Mouse (Mus musculus): ENCODE measurements around the gene Racgap1. TPM values are rescaled to one million over a fixed set of nuclear protein-coding genes. Genes with fewer than 3 reads are reported as not detected.

Gene Racgap1
- polyA plus RNA-seq, 1 experiment from 2014 or later, result 182 TPM

- Histone ChIP-seq H3K4me3 (no peak overlapping the region), H3K27ac (0 out of 2 replicates have a peak overlapping the region, but pooled peaks have one; percentile 1)
Measured at GRCm38 (mm10) chr15:99611563-99611962, 39.9 kb downstream of the Racgap1 start.

GRCm38 (mm10) chr15:99608382-99609125 lies 42.9 kb downstream of the Racgap1 start:
- H3K27me3 ChIP-seq, result peaks cover 19% of the 10 kb centered on the region
- no peak overlapping the region for H3K9ac ChIP-seq
- H3K27ac ChIP-seq, result no peak overlapping the region
- ATAC-seq, result no peak
- H3K4me2 ChIP-seq, result no peak overlapping the region
- no peaks in the 10 kb centered on the region for H3K36me3 ChIP-seq (ENCODE audit: poor library complexity, severe bottlenecking)
- H3K9me3 ChIP-seq (replicated peaks), result no peaks in the 10 kb centered on the region
- H3K4me1 ChIP-seq, result peaks cover 43% of the 10 kb centered on the region
- WGBS, result 82% methylated on average over 13 of the region's 13 CpGs
- H3K4me3 ChIP-seq, result no peak overlapping the region

More at GRCm38 (mm10) chr15:99611563-99611962, 39.9 kb downstream of the Racgap1 start:
- ATAC-seq, result no peak
- Histone ChIP-seq H3K36me3 (ENCODE audit: poor library complexity, severe bottlenecking) (no peaks in the 10 kb centered on the region), H3K4me1 (peaks cover 47% of the 10 kb centered on the region), H3K9ac (no peak overlapping the region), H3K9me3 (replicated peaks) (no peaks in the 10 kb centered on the region), H3K27me3 (peaks cover 15% of the 10 kb centered on the region; the same call in 1 of the 2 replicates), H3K4me2 (no peak overlapping the region)
- 66% methylated on average over 7 of the region's 7 CpGs for WGBS

GRCm38 (mm10) chr15:99607388-99608113 lies 43.9 kb downstream of the Racgap1 start:
- no peaks in the 10 kb centered on the region for H3K9me3 ChIP-seq (replicated peaks)
- H3K27ac ChIP-seq, result no peak overlapping the region; the same call in 1 of the 2 replicates
- peak; percentile 57; the same call in 1 of the 2 replicates for ATAC-seq
- 9% methylated on average over 10 of the region's 10 CpGs for WGBS
- no peak overlapping the region for H3K9ac ChIP-seq
- peak overlapping the region; percentile 2; the same call in 1 of the 2 replicates for H3K4me2 ChIP-seq
- peaks cover 43% of the 10 kb centered on the region for H3K4me1 ChIP-seq
- peaks cover 16% of the 10 kb centered on the region for H3K27me3 ChIP-seq
- no peak overlapping the region for H3K4me3 ChIP-seq
- H3K36me3 ChIP-seq (ENCODE audit: poor library complexity, severe bottlenecking), result no peaks in the 10 kb centered on the region

- 37% methylated on average over 5 of the region's 5 CpGs for WGBS
- Histone ChIP-seq H3K4me3 (no peak overlapping the region), H3K4me1 (peaks cover 45% of the 10 kb centered on the region), H3K9ac (no peak overlapping the region), H3K27ac (no peak overlapping the region), H3K27me3 (peaks cover 14% of the 10 kb centered on the region), H3K4me2 (no peak overlapping the region), H3K36me3 (ENCODE audit: poor library complexity, severe bottlenecking) (no peaks in the 10 kb centered on the region), H3K9me3 (replicated peaks) (no peaks in the 10 kb centered on the region)
- ATAC-seq, result no peak
Measured at GRCm38 (mm10) chr15:99606515-99606914, 44.9 kb downstream of the Racgap1 start.

- ATAC-seq, result no peak
- H3K27ac ChIP-seq, result no peak overlapping the region
- H3K4me2 ChIP-seq, result no peak overlapping the region
- H3K9me3 ChIP-seq (replicated peaks), result no peaks in the 10 kb centered on the region
- WGBS, result 63% methylated on average over 3 of the region's 3 CpGs
- no peaks in the 10 kb centered on the region for H3K36me3 ChIP-seq (ENCODE audit: poor library complexity, severe bottlenecking)
- no peak overlapping the region for H3K9ac ChIP-seq
- peaks cover 19% of the 10 kb centered on the region for H3K27me3 ChIP-seq
- H3K4me1 ChIP-seq, result peaks cover 42% of the 10 kb centered on the region
- H3K4me3 ChIP-seq, result no peak overlapping the region
Measured at GRCm38 (mm10) chr15:99605595-99605994, 45.9 kb downstream of the Racgap1 start.

GRCm38 (mm10) chr15:99603216-99603615 lies 48.2 kb downstream of the Racgap1 start:
- Histone ChIP-seq H3K27ac (no peak overlapping the region), H3K36me3 (ENCODE audit: poor library complexity, severe bottlenecking) (no peaks in the 10 kb centered on the region), H3K9me3 (replicated peaks) (no peaks in the 10 kb centered on the region), H3K4me3 (no peak overlapping the region), H3K9ac (no peak overlapping the region), H3K4me1 (peaks cover 50% of the 10 kb centered on the region), H3K4me2 (no peak overlapping the region), H3K27me3 (peaks cover 34% of the 10 kb centered on the region)
- ATAC-seq, result no peak
- WGBS, result 92% methylated on average over 7 of the region's 7 CpGs

- 65% methylated on average over 17 of the region's 17 CpGs for WGBS
Measured at GRCm38 (mm10) chr15:99602206-99602820, 49.1 kb downstream of the Racgap1 start.

GRCm38 (mm10) chr15:99601823-99602120 lies 49.7 kb downstream of the Racgap1 start:
- H3K9me3 ChIP-seq (replicated peaks), result no peaks in the 10 kb centered on the region
- no peak overlapping the region for H3K4me3 ChIP-seq
- peaks cover 37% of the 10 kb centered on the region for H3K4me1 ChIP-seq
- no peaks in the 10 kb centered on the region for H3K36me3 ChIP-seq (ENCODE audit: poor library complexity, severe bottlenecking)
- 19% methylated on average over 4 of the region's 5 CpGs for WGBS
- H3K27ac ChIP-seq, result peak overlapping the region; percentile 14; the same call in 1 of the 2 replicates
- no peak for ATAC-seq
- no peak overlapping the region for H3K4me2 ChIP-seq
- no peak overlapping the region for H3K9ac ChIP-seq
- peaks cover 44% of the 10 kb centered on the region for H3K27me3 ChIP-seq

More at GRCm38 (mm10) chr15:99602206-99602820, 49.1 kb downstream of the Racgap1 start:
- H3K4me3 ChIP-seq, result no peak overlapping the region
- no peak overlapping the region for H3K4me2 ChIP-seq
- H3K9ac ChIP-seq, result no peak overlapping the region
- H3K27ac ChIP-seq, result no peak overlapping the region
- no peaks in the 10 kb centered on the region for H3K9me3 ChIP-seq (replicated peaks)
- peaks cover 43% of the 10 kb centered on the region for H3K27me3 ChIP-seq
- ATAC-seq, result no peak
- H3K4me1 ChIP-seq, result peaks cover 41% of the 10 kb centered on the region
- H3K36me3 ChIP-seq (ENCODE audit: poor library complexity, severe bottlenecking), result no peaks in the 10 kb centered on the region

- peak within 1 kb of the TSS; percentile 14; the same call in 1 of the 2 replicates for H3K27ac ChIP-seq
Measured at GRCm38 (mm10) chr15:99600986-99601822, 50.3 kb downstream of the Racgap1 start, which contains the start of gene Aqp6. Gene Aqp6, plus strand, starts transcription at chr15:99601400.

GRCm38 (mm10) chr15:99599245-99600070 lies 52.0 kb downstream of the Racgap1 start:
- Histone ChIP-seq H3K4me1 (peaks cover 28% of the 10 kb centered on the region), H3K27me3 (peaks cover 52% of the 10 kb centered on the region), H3K4me3 (no peak overlapping the region), H3K9ac (no peak overlapping the region), H3K4me2 (no peak overlapping the region), H3K27ac (no peak overlapping the region), H3K36me3 (ENCODE audit: poor library complexity, severe bottlenecking) (no peaks in the 10 kb centered on the region), H3K9me3 (replicated peaks) (no peaks in the 10 kb centered on the region)
- WGBS, result 55% methylated on average over 17 of the region's 17 CpGs
- no peak for ATAC-seq

More at GRCm38 (mm10) chr15:99600986-99601822, 50.3 kb downstream of the Racgap1 start, which contains the start of gene Aqp6:
- H3K9ac ChIP-seq, result no peak within 1 kb of the TSS
- peaks cover 42% of the 10 kb centered on the region for H3K27me3 ChIP-seq
- no peak within 1 kb of the TSS for H3K4me3 ChIP-seq
- H3K9me3 ChIP-seq (replicated peaks), result no peaks in the 10 kb centered on the region
- 54% methylated on average over 22 of the region's 22 CpGs for WGBS
- no peaks in the 10 kb centered on the region for H3K36me3 ChIP-seq (ENCODE audit: poor library complexity, severe bottlenecking)
- H3K4me2 ChIP-seq, result no peak within 1 kb of the TSS
- no peak for ATAC-seq
- H3K4me1 ChIP-seq, result peaks cover 37% of the 10 kb centered on the region

GRCm38 (mm10) chr15:99597596-99597995 lies 53.9 kb downstream of the Racgap1 start:
- WGBS, result 60% methylated on average over 8 of the region's 8 CpGs
- ATAC-seq, result no peak
- H3K27me3 ChIP-seq, result peaks cover 71% of the 10 kb centered on the region

More at GRCm38 (mm10) chr15:99597596-99597995, 53.9 kb downstream of the Racgap1 start:
- H3K27ac ChIP-seq, result no peak overlapping the region
- no peak overlapping the region for H3K9ac ChIP-seq
- H3K36me3 ChIP-seq (ENCODE audit: poor library complexity, severe bottlenecking), result no peaks in the 10 kb centered on the region
- H3K9me3 ChIP-seq (replicated peaks), result no peaks in the 10 kb centered on the region
- no peak overlapping the region for H3K4me3 ChIP-seq
- H3K4me2 ChIP-seq, result no peak overlapping the region
- H3K4me1 ChIP-seq, result peaks cover 28% of the 10 kb centered on the region
